Mouse (Mus musculus): Measurements from ENCODE around the gene Dgcr2. TPM values are rescaled to one million over a fixed set of nuclear protein-coding genes. Genes with fewer than 3 reads are reported as not detected.

The Dgcr2 gene
- polyA plus RNA-seq, 1 experiment from 2014 or later: 108 TPM

DNA sequence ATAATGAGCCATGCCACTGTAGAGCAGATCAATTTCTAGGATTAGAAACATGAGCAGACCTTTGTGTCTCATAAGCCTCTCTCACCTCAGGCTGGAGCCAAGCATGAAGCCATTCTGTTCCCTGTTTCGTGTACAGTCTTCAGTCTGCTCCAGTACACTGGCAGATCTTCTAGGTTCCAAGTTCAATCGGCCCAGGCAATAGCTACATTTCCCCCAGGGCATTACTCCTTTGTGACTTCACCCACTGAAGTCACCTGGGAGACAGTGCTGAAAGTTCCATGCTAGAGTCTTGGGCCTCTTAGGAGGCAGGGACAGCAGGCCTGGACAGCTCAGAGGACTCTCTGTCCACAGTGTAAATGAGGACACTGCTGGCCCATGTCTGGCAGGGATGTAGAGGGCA lies 4.4 kb downstream of the Dgcr2 start, which contains the start of gene Tssk1:
Tssk1 (plus strand) TSS at position 301 of the 400 bp plus-strand sequence.
- Histone ChIP-seq H3K4me3 (no peak within 1 kb of the TSS), H3K4me2 (replicated peaks) (no peak within 1 kb of the TSS), H3K4me1 (peaks cover 20% of the 10 kb centered on the region), H3K9ac (replicated peaks) (no peak within 1 kb of the TSS), H3K9me3 (no peaks in the 10 kb centered on the region), H3K27me3 (no peaks in the 10 kb centered on the region), H3K27ac (replicated peaks) (no peak within 1 kb of the TSS), H3K36me3 (peaks cover 12% of the 10 kb centered on the region)
- 88% methylated on average over 2 of the region's 2 CpGs for WGBS
- no peak for ATAC-seq (ENCODE audit: low FRiP score, low read depth)

DNA sequence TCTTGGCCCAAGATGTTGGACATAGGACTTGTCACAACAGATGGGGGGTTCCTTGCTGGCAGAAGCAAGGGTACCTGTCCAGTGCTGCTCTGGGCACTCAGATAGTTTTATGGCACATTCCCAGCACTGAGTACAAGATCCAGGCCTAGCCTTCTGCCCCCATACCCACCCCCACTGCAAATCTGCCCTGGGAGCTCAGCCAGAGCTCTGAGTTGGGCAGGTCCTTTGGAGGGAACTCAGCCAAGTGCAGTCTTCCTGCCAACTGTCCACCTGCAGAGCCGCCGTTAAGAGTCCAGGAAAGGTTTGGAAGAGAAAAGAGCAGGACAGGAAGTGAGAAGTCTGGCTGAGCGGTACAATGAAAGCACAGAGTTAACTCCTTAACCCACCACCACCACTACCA lies 5.8 kb downstream of the Dgcr2 start:
- ATAC-seq (ENCODE audit: low FRiP score, low read depth): no peak
- H3K27me3 ChIP-seq: no peaks in the 10 kb centered on the region

DNA sequence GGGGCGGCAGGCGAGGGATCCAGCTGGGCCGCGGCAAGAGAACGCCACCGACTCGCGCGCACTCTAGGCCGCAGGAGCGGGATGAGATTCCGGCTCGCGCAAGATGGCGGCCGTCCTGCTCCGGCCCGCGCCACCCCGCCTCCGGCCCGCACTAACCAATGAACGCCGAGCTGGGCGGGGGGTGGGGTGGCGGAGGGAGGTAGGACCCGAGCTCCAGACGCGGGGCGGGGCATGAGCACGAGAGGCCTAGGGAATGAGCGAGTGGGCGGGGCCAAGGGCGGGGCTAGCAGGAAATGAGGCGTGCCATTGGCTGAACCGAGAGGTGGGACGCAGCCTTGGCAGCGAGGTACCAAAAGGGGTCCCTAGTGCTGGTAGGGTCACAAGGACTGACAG lies 6.8 kb downstream of the Dgcr2 start, which contains the start of gene Gm20518:
Gm20518 (minus strand) TSS at position 105 of the 393 bp plus-strand sequence.
- Histone ChIP-seq H3K4me1 (peaks cover 22% of the 10 kb centered on the region), H3K4me2 (replicated peaks) (peak within 1 kb of the TSS; percentile 91), H3K9me3 (no peaks in the 10 kb centered on the region), H3K27ac (replicated peaks) (peak within 1 kb of the TSS; percentile 95), H3K4me3 (peak within 1 kb of the TSS; percentile 98), H3K36me3 (0 out of 2 replicates have a peak, but pooled peaks cover 3% of the 10 kb centered on the region), H3K9ac (replicated peaks) (peak within 1 kb of the TSS; percentile 96), H3K27me3 (no peaks in the 10 kb centered on the region)
- peak; percentile 98 for ATAC-seq (ENCODE audit: low FRiP score, low read depth)
- WGBS: under 1% methylated on average over 32 of the region's 38 CpGs

More for the DNA sequence above, 5.8 kb downstream of the Dgcr2 start:
- H3K27ac ChIP-seq (replicated peaks): no peak overlapping the region
- H3K9ac ChIP-seq (replicated peaks): no peak overlapping the region
- no peak overlapping the region for H3K4me2 ChIP-seq (replicated peaks)
- 0 out of 2 replicates have a peak, but pooled peaks cover 3% of the 10 kb centered on the region for H3K36me3 ChIP-seq
- no peak overlapping the region for H3K4me3 ChIP-seq
- H3K4me1 ChIP-seq: peaks cover 20% of the 10 kb centered on the region
- WGBS: 75% methylated on average over 3 of the region's 3 CpGs
- no peaks in the 10 kb centered on the region for H3K9me3 ChIP-seq

DNA sequence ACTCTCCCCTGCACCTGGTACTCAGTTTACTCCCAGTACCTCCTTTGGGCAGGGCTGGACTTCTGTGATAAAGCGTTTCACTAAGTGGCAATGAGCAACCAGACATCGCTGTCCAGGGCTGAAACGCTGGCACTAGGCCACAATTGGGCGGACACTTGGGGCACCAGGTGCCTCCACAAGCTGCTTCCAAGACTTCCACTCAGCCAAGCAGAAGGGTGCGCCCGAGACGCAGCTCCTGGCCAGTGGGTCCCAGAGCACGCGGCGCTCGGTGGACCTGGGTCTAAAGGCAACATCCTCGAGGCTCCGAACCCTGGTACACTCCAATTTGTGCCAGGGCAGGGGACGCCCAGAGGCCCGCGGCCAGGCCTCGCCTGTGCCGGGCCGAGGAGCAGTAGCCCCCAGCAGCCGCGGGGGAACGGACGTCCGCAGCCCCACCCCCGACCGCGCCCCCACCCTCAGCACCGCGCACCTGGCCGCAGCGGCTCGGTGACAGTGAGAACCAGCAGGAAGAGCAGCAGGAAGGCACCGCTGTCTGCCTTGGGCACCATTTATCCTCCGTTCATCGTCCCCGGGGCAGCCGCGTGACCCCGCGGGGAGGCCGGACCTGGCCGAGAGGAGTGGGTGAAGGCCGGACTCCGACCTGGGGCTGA lies 7.3 kb downstream of the Dgcr2 start:
- Histone ChIP-seq H3K27me3 (no peaks in the 10 kb centered on the region), H3K4me3 (peak overlapping the region; percentile 98), H3K9ac (replicated peaks) (peak overlapping the region; percentile 96), H3K36me3 (0 out of 2 replicates have a peak, but pooled peaks cover 3% of the 10 kb centered on the region), H3K27ac (replicated peaks) (peak overlapping the region; percentile 95), H3K4me1 (peaks cover 22% of the 10 kb centered on the region), H3K4me2 (replicated peaks) (peak overlapping the region; percentile 91), H3K9me3 (no peaks in the 10 kb centered on the region)
- peak; percentile 66; the same call in 1 of the 2 replicates for ATAC-seq (ENCODE audit: low FRiP score, low read depth)
- WGBS: under 1% methylated on average over 38 of the region's 44 CpGs

DNA sequence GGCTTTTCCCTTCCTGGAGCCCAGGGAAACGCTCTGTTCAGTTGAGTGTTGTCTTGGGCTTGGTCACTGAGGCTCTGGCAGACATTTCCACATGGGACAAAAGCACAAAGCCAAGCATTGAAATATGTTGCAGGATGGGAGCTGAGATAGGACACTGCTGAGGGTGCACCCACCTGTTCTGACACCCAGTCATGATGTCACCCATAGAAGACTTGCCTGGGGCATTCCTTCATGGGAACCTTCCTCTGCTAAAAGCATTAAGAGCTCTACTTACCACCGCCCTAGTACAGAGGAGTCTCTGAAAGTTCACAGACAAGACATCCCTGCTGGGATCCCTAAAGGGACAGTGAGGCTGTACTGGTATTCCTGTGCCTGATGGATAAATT lies 8.0 kb downstream of the Dgcr2 start:
- Histone ChIP-seq H3K27ac (replicated peaks) (no peak overlapping the region), H3K36me3 (0 out of 2 replicates have a peak, but pooled peaks cover 3% of the 10 kb centered on the region), H3K4me2 (replicated peaks) (peak overlapping the region; percentile 91), H3K27me3 (no peaks in the 10 kb centered on the region), H3K4me3 (peak overlapping the region; percentile 98), H3K4me1 (peaks cover 22% of the 10 kb centered on the region), H3K9me3 (no peaks in the 10 kb centered on the region), H3K9ac (replicated peaks) (peak overlapping the region; percentile 96)
- ATAC-seq (ENCODE audit: low FRiP score, low read depth): no peak
- 48% methylated on average over 2 of the region's 2 CpGs for WGBS

DNA sequence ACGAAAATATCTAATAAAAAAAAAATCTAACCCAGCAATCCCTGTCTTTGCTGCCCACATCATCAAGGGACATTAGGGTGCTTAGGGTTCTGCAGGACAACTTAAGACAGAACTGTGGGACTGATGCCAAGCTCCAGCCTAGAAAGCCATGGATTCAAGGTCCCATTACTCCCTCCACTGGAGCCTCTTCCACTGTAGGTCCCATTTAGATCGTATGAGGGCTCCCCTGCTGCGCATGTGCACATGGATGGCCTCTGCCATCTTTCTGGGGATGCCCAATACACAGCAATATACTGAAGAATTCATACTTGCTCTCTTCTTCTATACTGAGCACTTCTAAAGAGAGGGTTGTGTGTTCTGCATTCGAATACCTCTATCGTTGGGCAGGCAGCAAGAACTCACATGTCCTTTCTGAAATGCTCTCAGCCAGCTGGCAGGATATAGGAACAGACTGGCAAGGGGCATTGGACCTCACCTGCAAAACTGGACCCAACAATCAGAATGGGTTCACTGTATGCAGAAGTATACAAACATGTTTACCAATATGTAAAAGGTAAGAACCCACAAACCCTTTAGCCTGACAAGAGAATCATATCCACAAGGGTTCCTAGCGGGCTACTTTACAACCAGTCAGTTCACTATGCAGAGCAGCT lies 8.5 kb downstream of the Dgcr2 start:
- Histone ChIP-seq H3K27ac (replicated peaks) (no peak overlapping the region), H3K9ac (replicated peaks) (peak overlapping the region; percentile 96; the same call in 1 of the 2 replicates), H3K4me2 (replicated peaks) (peak overlapping the region; percentile 91), H3K4me1 (peaks cover 22% of the 10 kb centered on the region), H3K9me3 (no peaks in the 10 kb centered on the region), H3K36me3 (0 out of 2 replicates have a peak, but pooled peaks cover 3% of the 10 kb centered on the region), H3K4me3 (peak overlapping the region; percentile 98), H3K27me3 (no peaks in the 10 kb centered on the region)
- 87% methylated on average over 6 of the region's 6 CpGs for WGBS
- ATAC-seq (ENCODE audit: low FRiP score, low read depth): no peak

DNA sequence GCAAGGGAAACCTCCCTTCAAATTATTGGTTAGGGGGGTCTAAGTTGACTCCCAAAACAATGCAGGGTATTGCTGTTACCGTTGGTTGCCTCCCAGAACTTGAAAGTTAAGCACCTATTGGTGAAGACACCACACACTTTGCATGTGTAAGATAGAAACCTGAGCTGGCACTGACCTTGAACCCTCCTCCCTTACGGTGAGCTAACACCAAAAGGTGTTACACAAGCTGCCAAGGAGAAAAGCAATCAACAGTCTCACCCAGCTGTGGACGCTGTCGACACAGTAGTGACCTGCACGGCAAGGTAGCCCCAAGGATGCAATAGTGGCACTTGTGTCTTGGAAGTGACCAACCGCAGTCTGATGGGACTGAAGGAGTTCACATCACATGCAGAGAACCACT lies 14.2 kb downstream of the Dgcr2 start:
- Histone ChIP-seq H3K9me3 (no peaks in the 10 kb centered on the region), H3K27me3 (no peaks in the 10 kb centered on the region), H3K27ac (replicated peaks) (no peak overlapping the region), H3K4me1 (0 out of 2 replicates have a peak, but pooled peaks cover 2% of the 10 kb centered on the region), H3K4me3 (no peak overlapping the region), H3K9ac (replicated peaks) (no peak overlapping the region), H3K36me3 (peaks cover 10% of the 10 kb centered on the region; the same call in 1 of the 2 replicates), H3K4me2 (replicated peaks) (no peak overlapping the region)
- WGBS: 89% methylated on average over 6 of the region's 6 CpGs
- no peak for ATAC-seq (ENCODE audit: low FRiP score, low read depth)

DNA sequence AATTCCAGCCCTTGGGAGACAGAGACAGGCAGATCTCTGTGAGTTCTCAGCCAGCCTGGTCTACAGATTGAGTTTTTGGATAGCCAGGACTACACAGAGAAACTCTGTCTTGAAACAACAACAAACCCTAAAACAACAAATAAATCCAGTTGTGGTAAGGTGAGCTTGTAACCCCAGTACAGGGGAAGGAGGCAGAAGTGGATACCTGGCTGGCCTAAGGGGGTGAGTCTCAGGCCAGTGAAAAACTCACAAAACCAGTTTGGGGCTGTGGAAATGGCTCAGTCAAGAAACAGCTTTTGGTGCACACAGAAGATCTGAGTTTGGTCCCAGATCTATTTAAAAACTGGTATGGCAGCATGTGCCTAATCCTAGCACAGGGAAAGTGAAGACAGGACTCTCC lies 16.2 kb downstream of the Dgcr2 start:
- Histone ChIP-seq H3K4me3 (no peak overlapping the region), H3K36me3 (peaks cover 22% of the 10 kb centered on the region; the same call in 1 of the 2 replicates)
- ATAC-seq (ENCODE audit: low FRiP score, low read depth): no peak

DNA sequence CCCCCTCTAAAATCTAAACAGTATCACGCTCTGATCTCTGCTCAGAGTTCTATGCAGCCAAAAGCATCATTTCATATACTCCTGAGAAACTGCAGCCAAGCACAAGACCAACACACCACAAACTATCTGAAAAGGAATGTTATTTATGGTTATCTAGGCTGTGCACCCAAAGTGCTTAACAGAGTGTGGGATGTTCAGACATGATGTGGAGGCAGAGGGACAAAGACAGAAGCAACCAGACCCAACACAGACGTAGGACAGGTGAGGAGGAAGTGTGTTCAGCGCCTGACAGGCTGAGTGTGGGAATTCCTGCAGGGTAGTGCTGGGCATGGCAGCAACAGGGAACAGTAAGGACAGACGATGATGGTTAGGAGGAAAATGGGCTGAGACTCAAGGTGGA lies 18.8 kb downstream of the Dgcr2 start:
- Histone ChIP-seq H3K4me3 (no peak overlapping the region), H3K4me2 (replicated peaks) (no peak overlapping the region), H3K36me3 (peaks cover 26% of the 10 kb centered on the region; the same call in 1 of the 2 replicates), H3K9me3 (no peaks in the 10 kb centered on the region), H3K9ac (replicated peaks) (no peak overlapping the region), H3K4me1 (no peaks in the 10 kb centered on the region), H3K27me3 (no peaks in the 10 kb centered on the region), H3K27ac (replicated peaks) (no peak overlapping the region)
- no peak for ATAC-seq (ENCODE audit: low FRiP score, low read depth)
- 92% methylated on average over 4 of the region's 4 CpGs for WGBS

More for the DNA sequence above, 16.2 kb downstream of the Dgcr2 start:
- Histone ChIP-seq H3K27ac (replicated peaks) (no peak overlapping the region), H3K4me2 (replicated peaks) (no peak overlapping the region), H3K9ac (replicated peaks) (no peak overlapping the region), H3K9me3 (no peaks in the 10 kb centered on the region), H3K4me1 (0 out of 2 replicates have a peak, but pooled peaks cover 2% of the 10 kb centered on the region), H3K27me3 (no peaks in the 10 kb centered on the region)

DNA sequence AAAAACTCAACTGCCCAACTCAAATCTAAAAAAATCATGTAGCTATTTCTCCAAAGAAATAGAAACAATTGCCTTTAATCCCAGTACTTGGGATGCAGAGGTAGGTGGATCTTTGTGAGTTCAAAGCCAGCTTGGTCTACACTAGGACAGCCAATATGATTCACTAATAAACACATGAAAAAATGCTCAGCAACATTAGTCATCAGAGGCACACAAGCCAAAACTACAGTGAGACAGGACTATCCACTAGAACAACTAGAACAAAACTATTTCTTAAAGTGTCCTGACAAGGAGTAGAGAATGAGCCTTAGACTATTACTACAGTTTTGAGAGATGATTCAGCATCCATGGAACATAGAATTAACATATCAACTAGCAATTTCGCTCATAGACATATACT lies 22.3 kb downstream of the Dgcr2 start:
- WGBS: 97% methylated on average over 1 of the region's 1 CpGs

DNA sequence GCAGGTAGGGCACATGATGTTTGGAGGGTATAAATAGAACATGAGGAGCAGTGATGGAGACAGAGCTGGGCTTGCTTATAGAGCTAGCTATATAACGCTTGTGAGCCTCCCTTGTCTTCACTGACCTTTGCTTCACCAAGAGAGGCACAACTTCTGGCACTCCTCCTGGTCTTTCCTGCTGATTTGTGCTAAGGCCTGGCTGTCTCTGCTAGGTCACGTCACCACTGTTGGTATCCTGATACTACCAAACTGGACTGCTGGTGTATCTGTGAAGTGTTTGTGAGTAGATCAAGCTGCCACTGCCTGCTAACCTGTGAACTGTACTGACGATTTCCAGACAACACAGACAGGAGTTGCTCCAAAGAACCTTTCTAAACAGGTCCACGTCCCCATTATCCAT lies 23.2 kb downstream of the Dgcr2 start:
- no peak overlapping the region for H3K27ac ChIP-seq (replicated peaks)
- no peaks in the 10 kb centered on the region for H3K9me3 ChIP-seq
- no peaks in the 10 kb centered on the region for H3K27me3 ChIP-seq
- ATAC-seq (ENCODE audit: low FRiP score, low read depth): no peak
- H3K9ac ChIP-seq (replicated peaks): no peak overlapping the region
- H3K4me3 ChIP-seq: no peak overlapping the region
- no peaks in the 10 kb centered on the region for H3K4me1 ChIP-seq
- H3K36me3 ChIP-seq: peaks cover 42% of the 10 kb centered on the region
- WGBS: 89% methylated on average over 4 of the region's 4 CpGs
- no peak overlapping the region for H3K4me2 ChIP-seq (replicated peaks)

More for the DNA sequence above, 22.3 kb downstream of the Dgcr2 start:
- no peaks in the 10 kb centered on the region for H3K9me3 ChIP-seq
- no peaks in the 10 kb centered on the region for H3K27me3 ChIP-seq
- H3K4me3 ChIP-seq: no peak overlapping the region
- no peaks in the 10 kb centered on the region for H3K4me1 ChIP-seq
- H3K36me3 ChIP-seq: peaks cover 34% of the 10 kb centered on the region
- no peak for ATAC-seq (ENCODE audit: low FRiP score, low read depth)
- no peak overlapping the region for H3K9ac ChIP-seq (replicated peaks)
- no peak overlapping the region for H3K27ac ChIP-seq (replicated peaks)
- H3K4me2 ChIP-seq (replicated peaks): no peak overlapping the region

DNA sequence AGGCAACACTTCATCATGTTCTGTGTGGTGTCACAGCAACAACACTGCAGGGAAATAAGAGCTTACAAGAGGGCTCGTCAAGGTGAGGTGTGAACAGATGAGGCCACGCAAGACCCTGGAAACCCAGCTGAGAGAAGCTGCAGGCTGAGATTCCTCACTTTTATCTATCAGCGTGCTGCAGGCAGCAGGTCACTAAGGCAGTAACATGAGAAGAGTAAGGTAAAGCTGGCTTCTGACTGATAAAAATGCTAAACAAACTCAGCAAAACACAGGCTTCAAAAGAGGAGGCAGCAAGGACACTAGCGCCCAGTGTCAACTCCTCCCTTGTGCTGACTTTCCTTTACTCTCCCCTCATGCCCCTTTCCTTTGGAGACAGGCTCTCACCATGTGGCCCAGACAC lies 25.4 kb downstream of the Dgcr2 start:
- no peak overlapping the region for H3K4me2 ChIP-seq (replicated peaks)
- H3K4me1 ChIP-seq: no peaks in the 10 kb centered on the region
- H3K9me3 ChIP-seq: no peaks in the 10 kb centered on the region
- H3K27me3 ChIP-seq: no peaks in the 10 kb centered on the region
- H3K9ac ChIP-seq (replicated peaks): no peak overlapping the region
- H3K27ac ChIP-seq (replicated peaks): no peak overlapping the region
- H3K36me3 ChIP-seq: peaks cover 47% of the 10 kb centered on the region
- 70% methylated on average over 4 of the region's 4 CpGs for WGBS
- H3K4me3 ChIP-seq: no peak overlapping the region
- ATAC-seq (ENCODE audit: low FRiP score, low read depth): no peak

All from midbrain, embryonic 12.5 days (tissue).